Mouse (Mus musculus): ENCODE results near the gene Nyap1. TPM values are rescaled to one million over a fixed set of nuclear protein-coding genes. Genes with fewer than 3 reads are reported as not detected.

The Nyap1 gene
- 10 to 100 TPM; 76.3 to 81.7 TPM for total RNA-seq (2021)
- long read RNA-seq, experiment 1, partial matches to known transcripts = 4 of 10 reads
- long read RNA-seq, experiment 1, other reads (novel, unspliced or antisense) = 6 of 10 reads
- long read RNA-seq, experiment 2, partial matches to known transcripts = 1 of 8 reads
- long read RNA-seq, experiment 2, other reads (novel, unspliced or antisense) = 6 of 8 reads

GRCm38 (mm10) chr5:137741023-137741931 lies at the start of gene Nyap1:
Nyap1 (minus strand) TSS chr5:137741607.
- intact Hi-C loops (cut with DNase I) = loop anchor here (2.0 kb wide), 1 partner anchor 58 kb away; no protein-coding TSS in a partner anchor
- peak within 1 kb of the TSS; percentile 94 for H3K27ac ChIP-seq
- TF ChIP-seq CTCF (IDR thresholded peaks at IDR 0.05) = peak; percentile 92
- peak within 1 kb of the TSS; percentile 52 for H3K4me3 ChIP-seq
- peak; percentile 83 to 87 for DNase-seq (ENCODE audit: extremely low spot score in 1 of 2, low spot score in 2 of 2)

- intact Hi-C loops (cut with DNase I) = loop anchor here (5.0 to 10.0 kb wide), 2 partner anchors 326 to 368 kb away; partner anchors contain the start of genes Zfp113 and Zscan21
- H3K4me3 ChIP-seq = no peak overlapping the region
- no peak overlapping the region for H3K27ac ChIP-seq
- TF ChIP-seq CTCF (IDR thresholded peaks at IDR 0.05) = no peak
- DNase-seq (ENCODE audit: extremely low spot score in 1 of 2, low spot score in 2 of 2) = no peak
Observed at GRCm38 (mm10) chr5:137788946-137789531, 47.6 kb upstream of the Nyap1 start.

GRCm38 (mm10) chr5:137788171-137788570 lies 46.8 kb upstream of the Nyap1 start:
- intact Hi-C loops (cut with DNase I) = loop anchor here (5.0 to 10.0 kb wide), 2 partner anchors 327 to 369 kb away; partner anchors contain the start of genes Zfp113 and Zscan21
- no peak for TF ChIP-seq CTCF (IDR thresholded peaks at IDR 0.05)
- H3K27ac ChIP-seq = no peak overlapping the region
- DNase-seq (ENCODE audit: extremely low spot score in 1 of 2, low spot score in 2 of 2) = peak; percentile 14 to 41
- peak overlapping the region; percentile 92 for H3K4me3 ChIP-seq

- H3K4me3 ChIP-seq = peak within 1 kb of the TSS; percentile 92
- DNase-seq (ENCODE audit: extremely low spot score in 1 of 2, low spot score in 2 of 2) = peak; percentile 96 to 97
- intact Hi-C loops (cut with DNase I) = loop anchor here (1.0 to 10.0 kb wide), 3 partner anchors 91 to 370 kb away; partner anchors contain the start of genes Zfp113 and Zscan21
- peak; percentile 70 for TF ChIP-seq CTCF (IDR thresholded peaks at IDR 0.05)
- peak within 1 kb of the TSS; percentile 98 for H3K27ac ChIP-seq
Observed at GRCm38 (mm10) chr5:137787151-137787928, 45.9 kb upstream of the Nyap1 start, which contains the start of the genes Mepce and Zcwpw1. Mepce (minus strand) TSS chr5:137787655. Zcwpw1 (plus strand) TSS chr5:137787798.

- Histone ChIP-seq H3K4me3 (peak overlapping the region; percentile 92), H3K27ac (peak overlapping the region; percentile 98)
- intact Hi-C loops (cut with DNase I) = loop anchor here (5.0 to 10.0 kb wide), 2 partner anchors 328 to 371 kb away; partner anchors contain the start of genes Zfp113 and Zscan21
- DNase-seq (ENCODE audit: extremely low spot score in 1 of 2, low spot score in 2 of 2) = peak; percentile 99
- no peak for TF ChIP-seq CTCF (IDR thresholded peaks at IDR 0.05)
Observed at GRCm38 (mm10) chr5:137786109-137786942, 44.9 kb upstream of the Nyap1 start.

GRCm38 (mm10) chr5:137785164-137786031 lies 44.0 kb upstream of the Nyap1 start:
- peak in 1 of 2 experiments; percentile 51 for DNase-seq (ENCODE audit: extremely low spot score in 1 of 2, low spot score in 2 of 2)
- intact Hi-C loops (cut with DNase I) = loop anchor here (5.0 to 10.0 kb wide), 2 partner anchors 329 to 372 kb away; partner anchors contain the start of genes Zfp113 and Zscan21

GRCm38 (mm10) chr5:137784546-137784945 lies 43.1 kb upstream of the Nyap1 start:
- TF ChIP-seq CTCF (IDR thresholded peaks at IDR 0.05) = no peak
- no peak for DNase-seq (ENCODE audit: extremely low spot score in 1 of 2, low spot score in 2 of 2)
- intact Hi-C loops (cut with DNase I) = loop anchor here (10.0 kb wide), 1 partner anchor 330 kb away; the partner anchor contains the start of gene Zscan21
- H3K27ac ChIP-seq = peak overlapping the region; percentile 96; the same call in 1 of the 2 replicates
- H3K4me3 ChIP-seq = peak overlapping the region; percentile 92

More at GRCm38 (mm10) chr5:137785164-137786031, 44.0 kb upstream of the Nyap1 start:
- H3K4me3 ChIP-seq = peak overlapping the region; percentile 92
- H3K27ac ChIP-seq = peak overlapping the region; percentile 96
- TF ChIP-seq CTCF (IDR thresholded peaks at IDR 0.05) = no peak

GRCm38 (mm10) chr5:137783901-137784540 lies 42.6 kb upstream of the Nyap1 start:
- peak overlapping the region; percentile 92 for H3K4me3 ChIP-seq
- intact Hi-C loops (cut with DNase I) = loop anchor here (10.0 kb wide), 1 partner anchor 331 kb away; the partner anchor contains the start of gene Zscan21
- DNase-seq (ENCODE audit: extremely low spot score in 1 of 2, low spot score in 2 of 2) = no peak
- no peak overlapping the region for H3K27ac ChIP-seq
- no peak for TF ChIP-seq CTCF (IDR thresholded peaks at IDR 0.05)
